Mouse (Mus musculus) erythroblast, embryonic 14.5 days (primary cell): ENCODE measurements around the gene Dlgap4. TPM values are rescaled to one million over a fixed set of nuclear protein-coding genes. Genes with fewer than 3 reads are reported as not detected.

Experiments used
- H3K27me3 ChIP-seq: 2 replicates; pipeline ENCODE4 v1.6.1; 2012; ENCODE audit warnings: inconsistent platforms; ENCODE audit not compliant: control insufficient read depth
- H3K36me3 ChIP-seq: 2 replicates; pipeline ENCODE4 v1.6.1; 2012; ENCODE audit warnings: mild to moderate bottlenecking, inconsistent platforms; ENCODE audit not compliant: control insufficient read depth
- H3K4me1 ChIP-seq: 2 replicates; pipeline ENCODE4 v1.6.1; 2012; ENCODE audit warnings: inconsistent platforms; ENCODE audit not compliant: control insufficient read depth
- H3K4me3 ChIP-seq: replicated peaks from 2 replicates; pipeline ENCODE3; 2012; ENCODE audit warnings: moderate library complexity, mild to moderate bottlenecking, inconsistent platforms
- H3K9me3 ChIP-seq: 2 replicates; pipeline ENCODE4 v1.6.1; 2012; ENCODE audit warnings: low read length, inconsistent platforms, mixed read lengths; ENCODE audit not compliant: control insufficient read depth
- GATA1 ChIP-seq: IDR thresholded peaks from 2 replicates; pipeline ENCODE4 v1.6.1; 2012; ENCODE audit warnings: low read length, inconsistent platforms, mixed read lengths
- TAL1 ChIP-seq: IDR thresholded peaks from 3 replicates; pipeline ENCODE4 v1.6.1; 2012; ENCODE audit warnings: low read length, inconsistent platforms, mixed read lengths
- polyA plus RNA-seq: library from polyadenylated mRNA; stranded (reverse); fragments of >175 nt; gene quantifications from 2 replicates; pipeline ENCODE4 v1.2.3, GENCODE M21; 2012

The Dlgap4 gene
- polyA plus RNA-seq, 1 experiment = 2.2 TPM

DNA sequence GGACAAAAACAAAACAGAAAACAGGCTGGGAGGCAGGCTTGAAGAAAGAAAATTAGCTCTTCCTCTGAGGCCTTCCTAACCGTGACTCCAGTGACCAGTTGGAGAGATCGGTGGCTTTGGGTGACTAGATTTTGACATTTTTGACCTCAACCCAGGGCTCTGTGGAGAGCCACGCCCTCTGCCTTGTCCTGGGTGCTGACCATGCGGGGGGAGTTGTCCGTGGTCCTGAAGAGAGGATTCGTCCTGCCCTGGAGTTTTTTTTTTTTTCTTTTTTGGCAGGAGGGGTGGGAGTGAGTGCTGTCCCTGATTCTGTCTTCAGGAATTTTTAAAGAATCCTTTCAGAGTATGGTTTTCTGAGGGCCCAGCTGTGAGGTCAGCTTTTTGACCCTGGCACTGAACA is 63.4 kb downstream of the Dlgap4 start:
- no peaks in the 10 kb centered on the region for H3K4me1 ChIP-seq
- H3K9me3 ChIP-seq = no peaks in the 10 kb centered on the region
- TF ChIP-seq GATA1 (no peak), TAL1 (no peak)
- H3K36me3 ChIP-seq = no peaks in the 10 kb centered on the region
- no peak overlapping the region for H3K4me3 ChIP-seq
- H3K27me3 ChIP-seq = peaks cover 3% of the 10 kb centered on the region; the same call in 1 of the 2 replicates

DNA sequence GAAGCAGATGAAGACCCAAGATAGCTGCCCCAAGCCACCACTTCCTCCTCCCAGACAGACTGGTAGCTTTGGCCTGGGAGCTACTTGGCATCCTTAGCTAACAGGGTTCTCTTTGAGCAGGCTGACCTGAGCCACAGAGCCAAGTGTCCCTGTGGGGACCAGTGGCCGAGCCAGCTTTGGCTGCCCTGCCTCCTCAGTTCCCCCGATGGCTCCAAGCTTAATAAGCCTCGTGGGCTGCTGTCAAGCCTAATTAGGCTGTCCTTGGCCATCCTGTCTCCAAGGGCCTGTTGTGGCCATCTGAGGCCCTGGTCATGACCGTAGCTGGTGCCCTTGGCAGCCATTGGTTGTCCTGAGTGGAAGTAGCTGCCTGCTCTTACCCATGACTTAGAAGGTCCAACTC is 64.6 kb downstream of the Dlgap4 start:
- Histone ChIP-seq H3K4me3 (no peak overlapping the region), H3K4me1 (no peaks in the 10 kb centered on the region), H3K9me3 (no peaks in the 10 kb centered on the region), H3K36me3 (no peaks in the 10 kb centered on the region), H3K27me3 (peaks cover 3% of the 10 kb centered on the region; the same call in 1 of the 2 replicates)
- TF ChIP-seq TAL1 (no peak), GATA1 (no peak)

DNA sequence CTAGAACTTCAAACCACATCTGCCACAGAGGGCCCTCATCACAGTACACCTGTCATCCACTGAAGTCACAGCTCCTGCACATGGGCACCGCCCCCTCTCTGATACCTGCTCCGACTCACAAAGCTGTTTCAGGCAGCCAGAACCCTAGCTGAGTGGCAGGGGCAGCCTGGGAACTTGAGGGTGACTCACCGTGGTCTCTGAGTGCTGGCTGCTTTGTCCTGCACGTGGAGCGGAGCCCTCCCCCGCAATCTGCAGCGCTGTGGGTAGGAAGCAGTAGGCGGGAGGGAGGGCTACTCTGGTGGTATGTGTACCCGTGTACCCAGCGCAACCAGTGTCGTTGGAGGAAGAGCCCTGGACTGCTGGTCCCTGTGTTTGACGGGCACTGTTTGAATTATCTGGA is 69.5 kb downstream of the Dlgap4 start:
- no peak overlapping the region for H3K4me3 ChIP-seq
- H3K4me1 ChIP-seq = no peaks in the 10 kb centered on the region
- no peak for TF ChIP-seq TAL1
- TF ChIP-seq GATA1 = no peak
- H3K9me3 ChIP-seq = no peaks in the 10 kb centered on the region
- no peaks in the 10 kb centered on the region for H3K36me3 ChIP-seq
- peaks cover 12% of the 10 kb centered on the region for H3K27me3 ChIP-seq

DNA sequence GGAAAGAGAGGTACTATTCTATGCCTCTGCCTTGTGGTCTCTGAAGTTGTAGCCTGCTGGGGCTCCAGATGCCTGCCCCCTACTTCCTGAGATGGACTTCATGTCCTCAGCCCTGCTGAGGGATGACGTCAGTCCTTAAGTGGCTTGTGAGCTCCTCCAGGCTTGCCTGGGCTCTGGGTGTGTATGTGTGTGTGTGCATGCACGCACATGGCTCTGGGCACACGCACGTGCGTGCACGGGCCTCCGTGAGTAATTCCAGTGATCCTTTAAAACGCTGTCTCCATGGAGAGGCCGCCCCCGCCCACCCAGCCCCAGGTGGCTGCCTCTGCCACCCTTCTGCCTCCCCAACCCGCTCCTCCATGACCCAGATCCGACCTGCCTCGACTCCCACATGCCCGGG is 72.5 kb downstream of the Dlgap4 start:
- Histone ChIP-seq H3K4me1 (no peaks in the 10 kb centered on the region), H3K4me3 (no peak overlapping the region), H3K27me3 (peaks cover 30% of the 10 kb centered on the region), H3K36me3 (no peaks in the 10 kb centered on the region), H3K9me3 (no peaks in the 10 kb centered on the region)
- TF ChIP-seq GATA1 = no peak
- TF ChIP-seq TAL1 = no peak

DNA sequence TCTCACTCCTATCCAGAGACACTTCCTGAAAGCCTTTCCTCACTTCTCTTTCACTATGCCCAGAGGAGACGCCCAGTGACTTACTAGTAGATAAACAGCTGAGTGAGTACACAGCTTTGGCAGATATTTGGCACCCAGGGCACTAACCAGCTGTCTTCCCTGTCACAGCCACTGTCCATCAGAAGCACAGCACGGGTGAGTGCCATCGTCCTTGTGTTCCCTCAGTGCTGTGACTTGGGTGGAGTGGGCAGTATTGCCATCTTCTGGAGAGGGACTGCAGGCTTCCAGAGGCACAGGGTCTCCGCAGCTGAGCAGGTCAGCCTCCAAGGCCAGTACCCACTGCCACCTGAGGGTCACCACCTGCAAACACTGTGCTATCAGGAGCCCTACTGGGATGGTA is 73.2 kb downstream of the Dlgap4 start:
- Histone ChIP-seq H3K4me1 (no peaks in the 10 kb centered on the region), H3K9me3 (no peaks in the 10 kb centered on the region), H3K4me3 (no peak overlapping the region), H3K27me3 (peaks cover 28% of the 10 kb centered on the region), H3K36me3 (no peaks in the 10 kb centered on the region)
- TF ChIP-seq TAL1 = no peak
- no peak for TF ChIP-seq GATA1

DNA sequence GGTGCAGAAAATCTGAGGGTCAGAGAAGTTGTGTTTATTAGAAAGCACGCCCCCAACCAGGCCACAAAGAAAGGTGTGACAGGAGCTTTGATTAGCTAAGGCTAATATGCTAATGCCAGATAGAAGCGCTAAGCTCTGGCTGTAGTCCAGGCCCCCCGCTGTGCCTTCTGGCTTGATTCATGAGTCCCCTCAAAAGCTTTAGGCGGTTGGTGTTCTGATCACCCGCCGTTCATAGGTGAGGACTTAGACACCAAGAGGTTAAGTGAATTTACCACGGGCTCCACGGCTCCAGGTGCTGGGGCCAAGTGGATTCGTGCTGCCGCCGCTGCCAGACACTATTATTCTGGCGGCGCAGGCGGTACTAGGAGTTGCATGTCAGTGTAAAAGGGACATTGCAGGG is 75.1 kb downstream of the Dlgap4 start:
- H3K9me3 ChIP-seq = no peaks in the 10 kb centered on the region
- H3K4me3 ChIP-seq = no peak overlapping the region
- TF ChIP-seq GATA1 (no peak), TAL1 (no peak)
- peaks cover 32% of the 10 kb centered on the region for H3K27me3 ChIP-seq
- no peaks in the 10 kb centered on the region for H3K4me1 ChIP-seq
- no peaks in the 10 kb centered on the region for H3K36me3 ChIP-seq

DNA sequence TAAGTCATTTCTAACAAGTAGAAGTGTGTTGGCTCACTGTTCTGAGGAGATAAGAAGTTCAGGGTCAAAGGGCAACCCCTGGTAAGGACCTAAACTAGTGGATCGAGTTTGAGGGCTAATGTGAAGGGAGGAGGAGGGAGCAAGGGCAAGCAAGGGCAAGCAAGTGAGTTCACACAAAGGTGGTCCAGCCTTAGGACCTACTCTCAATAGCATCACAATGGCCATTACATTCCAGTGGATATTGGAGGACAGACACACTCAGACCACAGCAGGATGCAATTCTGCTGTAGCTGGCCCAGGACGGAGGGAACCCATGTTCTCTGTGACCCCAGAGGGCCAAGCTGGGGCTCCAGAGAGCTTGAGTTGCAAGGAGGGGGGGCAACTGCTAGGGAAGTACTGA is 77.3 kb downstream of the Dlgap4 start:
- Histone ChIP-seq H3K36me3 (no peaks in the 10 kb centered on the region), H3K9me3 (no peaks in the 10 kb centered on the region), H3K4me1 (no peaks in the 10 kb centered on the region), H3K4me3 (no peak overlapping the region), H3K27me3 (peaks cover 28% of the 10 kb centered on the region)
- TF ChIP-seq GATA1 = no peak
- no peak for TF ChIP-seq TAL1

DNA sequence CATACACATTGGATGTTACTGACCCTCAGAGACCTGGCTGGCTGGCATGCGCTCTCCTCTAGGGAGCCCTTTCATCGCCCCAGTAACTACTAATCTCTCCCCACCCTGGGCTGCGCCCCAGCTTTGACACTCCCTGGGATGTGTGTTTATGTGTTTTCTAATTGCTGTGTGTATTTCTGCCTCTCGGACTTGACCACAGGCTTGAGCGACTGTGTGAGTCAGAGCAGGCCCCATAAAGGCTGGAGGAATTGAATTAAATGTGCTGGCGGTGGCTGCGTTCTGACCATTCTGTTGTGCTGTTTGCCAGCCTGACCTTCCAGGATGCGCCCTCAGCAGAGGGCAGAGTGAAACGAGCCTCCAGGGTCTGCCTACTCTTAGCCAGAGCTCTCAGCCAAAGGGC is 78.2 kb downstream of the Dlgap4 start:
- TF ChIP-seq TAL1 (no peak), GATA1 (no peak)
- no peaks in the 10 kb centered on the region for H3K4me1 ChIP-seq
- H3K36me3 ChIP-seq = no peaks in the 10 kb centered on the region
- no peak overlapping the region for H3K4me3 ChIP-seq
- peaks cover 28% of the 10 kb centered on the region for H3K27me3 ChIP-seq
- no peaks in the 10 kb centered on the region for H3K9me3 ChIP-seq

DNA sequence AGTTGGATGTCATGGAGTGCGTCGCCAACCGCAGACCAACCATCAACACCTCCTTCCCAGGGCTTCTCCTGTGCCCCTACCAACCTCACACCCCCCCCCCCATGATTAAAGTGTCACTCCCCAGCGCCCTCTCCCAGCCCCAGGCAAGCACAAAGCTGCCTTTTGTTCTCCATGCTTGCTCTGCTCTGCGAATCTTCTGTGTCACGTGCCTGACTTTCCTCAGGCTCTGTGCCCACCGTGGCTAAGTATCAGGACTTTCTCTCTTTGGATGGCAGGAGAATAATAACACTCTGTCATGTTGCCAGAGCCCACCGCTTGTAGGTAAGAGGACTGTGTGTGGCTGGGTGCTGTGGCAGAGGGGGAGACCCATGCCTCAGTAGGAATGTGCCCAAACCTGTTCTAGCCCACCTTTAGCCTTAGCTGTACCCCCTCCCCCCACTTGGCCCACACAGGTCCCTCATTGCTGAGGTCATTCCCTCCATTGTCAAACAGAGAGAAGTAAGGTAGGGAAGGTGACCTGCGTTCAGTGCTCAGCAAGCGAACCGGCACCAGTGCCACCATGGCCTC is 79.8 kb downstream of the Dlgap4 start:
- no peaks in the 10 kb centered on the region for H3K36me3 ChIP-seq
- TF ChIP-seq GATA1 (no peak), TAL1 (no peak)
- H3K4me1 ChIP-seq = no peaks in the 10 kb centered on the region
- H3K27me3 ChIP-seq = peaks cover 24% of the 10 kb centered on the region
- no peaks in the 10 kb centered on the region for H3K9me3 ChIP-seq
- no peak overlapping the region for H3K4me3 ChIP-seq

DNA sequence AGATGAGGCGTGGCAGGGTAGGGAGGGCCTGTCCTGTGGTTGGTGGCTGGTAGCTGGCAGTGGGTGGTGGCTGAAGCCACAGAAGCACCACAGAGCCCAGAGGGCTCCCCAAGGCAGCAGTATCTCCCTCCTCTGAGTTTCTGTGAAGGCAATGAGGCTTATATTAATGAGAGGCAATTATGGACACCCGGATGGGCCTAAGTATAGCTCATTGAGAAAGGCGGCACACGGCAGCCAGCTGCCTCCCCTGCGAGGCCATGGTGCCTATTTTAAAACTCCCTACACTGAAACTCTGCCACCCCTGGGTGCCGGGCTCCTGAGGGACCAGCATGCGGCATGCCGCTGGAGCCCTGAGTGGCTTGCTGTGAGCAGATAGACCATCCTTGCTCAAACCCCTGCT is 83.8 kb downstream of the Dlgap4 start:
- Histone ChIP-seq H3K36me3 (no peaks in the 10 kb centered on the region), H3K27me3 (peaks cover 6% of the 10 kb centered on the region; the same call in 1 of the 2 replicates), H3K4me1 (no peaks in the 10 kb centered on the region), H3K4me3 (no peak overlapping the region), H3K9me3 (no peaks in the 10 kb centered on the region)
- TF ChIP-seq TAL1 (no peak), GATA1 (no peak)
